Mouse (Mus musculus) ovary, adult 18-20 months (tissue): Measurements from ENCODE around the gene Krtap1-5.
"Not testable (repeated sequence)": the region's sequence is repeated elsewhere in the genome, so short reads cannot be mapped to it uniquely, and the experiment has no call there.

Source experiments
- DNase-seq: peaks from one replicate; pipeline ENCODE4 v3.0.0; 2022; ENCODE audit warnings: low spot score, mixed read lengths

The Krtap1-5 gene

DNA sequence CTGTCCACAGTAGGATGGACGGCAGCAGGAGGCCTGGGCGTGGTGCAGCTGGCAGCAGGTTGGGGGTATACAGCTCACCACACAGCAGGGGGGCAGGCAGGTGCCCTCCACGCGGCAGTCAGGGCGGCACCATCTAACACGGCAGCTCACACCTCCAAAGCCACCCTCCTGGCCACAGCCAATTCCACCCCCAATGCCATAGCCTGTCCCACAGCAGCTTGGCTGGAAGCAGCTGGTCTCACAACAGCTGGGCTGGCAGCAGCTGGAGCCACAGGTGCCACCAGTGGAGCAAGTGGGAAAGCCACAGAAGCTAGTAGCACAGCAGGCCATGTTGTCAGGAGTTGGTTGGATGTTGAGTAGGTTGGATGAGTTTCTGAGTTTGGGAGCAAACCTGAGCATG lies at the start of gene Krtap1-5:
Krtap1-5 (minus strand) TSS at position 381 of the 400 bp plus-strand sequence.
- no peak for DNase-seq

DNA sequence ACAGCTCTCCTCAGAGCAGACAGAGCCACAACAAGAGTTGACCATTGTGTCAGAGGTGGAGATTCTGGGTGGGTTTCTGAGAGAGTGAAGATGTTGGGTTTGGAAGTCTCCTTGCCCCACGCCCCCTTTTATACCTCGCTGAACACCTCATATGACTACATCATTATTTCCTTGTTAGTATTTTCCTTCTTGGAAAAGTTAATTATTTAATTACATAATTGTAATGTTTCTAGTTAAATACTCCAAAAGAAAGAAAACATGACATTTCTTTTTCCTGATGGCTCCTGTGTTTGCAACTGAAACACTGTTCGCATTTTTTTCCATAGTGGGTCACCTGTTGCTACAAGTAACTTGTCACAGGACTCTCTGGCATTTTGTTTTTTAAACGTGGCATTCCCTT lies 47.3 kb upstream of the Krtap1-5 start, which contains the start of gene Krtap4-1:
Krtap4-1 (minus strand) TSS at position 101 of the 400 bp plus-strand sequence.
- DNase-seq: no peak

DNA sequence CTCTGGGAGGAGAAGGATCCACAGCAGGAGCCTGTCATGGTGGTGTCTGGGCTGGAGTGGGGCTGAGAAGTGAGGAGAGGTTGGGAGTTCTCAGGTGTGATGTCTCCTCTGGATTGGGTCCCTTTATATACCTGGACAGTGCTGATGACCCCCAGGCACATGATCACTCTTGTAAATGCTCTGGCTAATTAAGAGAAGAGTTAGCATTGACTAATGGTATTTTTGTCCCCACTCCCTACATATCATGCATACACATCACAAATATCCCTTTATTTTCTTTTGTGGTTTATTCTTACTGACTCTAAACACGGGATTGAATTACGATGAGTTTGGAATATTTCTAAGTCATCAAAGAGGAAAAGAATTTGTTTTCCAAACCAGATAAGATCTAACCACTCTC lies 39.5 kb upstream of the Krtap1-5 start, which contains the start of gene Gm11562:
Gm11562 (minus strand) TSS at position 101 of the 400 bp plus-strand sequence.
- no peak for DNase-seq

DNA sequence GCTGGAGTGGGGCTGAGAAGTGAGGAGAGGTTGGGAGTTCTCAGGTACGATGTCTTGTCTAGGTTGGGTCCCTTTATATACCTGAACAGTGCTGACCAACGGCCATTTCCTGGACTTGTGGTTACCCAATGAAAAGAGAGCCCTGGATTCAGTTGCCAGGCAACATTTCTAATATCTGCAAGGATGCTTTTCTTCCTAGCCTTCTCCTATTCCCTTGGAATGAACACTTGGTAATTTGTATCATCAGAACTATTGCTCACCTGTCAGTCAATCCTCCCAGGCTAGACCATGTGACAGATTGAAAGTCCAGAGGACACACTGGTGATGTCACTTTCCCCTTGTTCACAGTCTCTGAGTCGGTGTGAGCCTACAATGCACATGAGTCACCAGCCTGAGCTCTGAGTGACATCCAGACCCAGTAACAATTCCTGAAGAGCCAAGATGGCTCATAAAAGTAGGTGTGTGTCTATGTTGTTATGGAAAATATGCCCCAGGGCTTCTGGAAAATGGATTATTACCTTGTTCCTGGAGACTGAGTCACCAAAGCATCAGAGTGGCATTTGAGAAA lies 34.1 kb upstream of the Krtap1-5 start, which contains the start of gene Krtap2-4:
Krtap2-4 (minus strand) TSS at position 51 of the 568 bp plus-strand sequence.
- DNase-seq: no peak

DNA sequence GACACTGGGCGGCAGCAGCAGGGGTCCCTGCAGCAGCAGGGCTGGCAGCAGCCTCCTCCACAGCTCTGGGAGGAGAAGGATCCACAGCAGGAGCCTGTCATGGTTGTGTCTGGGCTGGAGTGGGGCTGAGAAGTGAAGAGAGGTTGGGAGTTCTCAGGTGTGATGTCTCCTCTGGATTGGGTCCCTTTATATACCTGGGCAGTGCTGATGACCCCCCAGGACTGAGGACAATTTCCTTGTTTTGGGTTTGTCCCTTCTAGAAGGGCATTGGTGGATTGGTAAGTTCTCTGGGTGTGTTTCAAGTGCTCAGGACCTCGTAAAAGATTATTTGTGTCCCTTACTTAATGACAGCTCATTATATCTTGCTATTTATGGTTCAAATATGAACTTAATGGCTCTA lies 29.3 kb upstream of the Krtap1-5 start, which contains the start of gene Gm11937:
Gm11937 (minus strand) TSS at position 101 of the 400 bp plus-strand sequence.
- DNase-seq: not testable (repeated sequence)

DNA sequence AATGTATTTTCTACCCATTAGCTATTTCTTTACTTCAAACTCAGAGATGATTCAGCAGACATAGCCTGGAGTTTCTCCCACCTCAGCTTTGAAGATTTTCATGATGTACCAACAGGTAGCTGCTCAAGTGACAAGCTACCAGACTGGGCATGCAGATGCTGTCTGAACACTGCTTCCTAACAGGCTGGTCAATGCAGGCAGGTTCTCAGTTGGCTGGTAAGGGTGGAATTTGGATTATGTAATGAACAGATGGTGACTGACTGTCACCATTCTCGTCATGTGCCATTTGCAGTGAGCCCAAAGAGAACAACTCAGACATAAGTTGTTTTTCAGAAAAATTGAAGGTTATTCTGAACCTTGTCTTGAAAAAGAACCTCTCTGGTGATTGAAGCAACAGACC lies 28.3 kb upstream of the Krtap1-5 start:
- DNase-seq: no peak

DNA sequence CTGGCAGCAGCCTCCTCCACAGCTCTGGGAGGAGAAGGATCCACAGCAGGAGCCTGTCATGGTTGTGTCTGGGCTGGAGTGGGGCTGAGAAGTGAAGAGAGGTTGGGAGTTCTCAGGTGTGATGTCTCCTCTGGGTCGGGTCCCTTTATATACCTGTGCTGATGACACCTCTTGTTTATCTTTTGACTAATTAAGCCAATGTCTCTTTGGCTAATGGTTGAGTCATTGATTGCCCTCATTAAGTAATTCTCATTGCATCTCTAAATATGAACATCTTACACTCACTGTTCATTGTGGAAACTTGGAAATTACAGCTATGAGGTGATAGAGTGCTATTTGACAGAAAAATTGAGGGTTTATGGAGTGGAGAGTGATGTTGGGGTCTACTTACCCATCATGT lies 22.4 kb upstream of the Krtap1-5 start, which contains the start of gene Gm11938:
Gm11938 (minus strand) TSS at position 101 of the 400 bp plus-strand sequence.
- not testable (repeated sequence) for DNase-seq

DNA sequence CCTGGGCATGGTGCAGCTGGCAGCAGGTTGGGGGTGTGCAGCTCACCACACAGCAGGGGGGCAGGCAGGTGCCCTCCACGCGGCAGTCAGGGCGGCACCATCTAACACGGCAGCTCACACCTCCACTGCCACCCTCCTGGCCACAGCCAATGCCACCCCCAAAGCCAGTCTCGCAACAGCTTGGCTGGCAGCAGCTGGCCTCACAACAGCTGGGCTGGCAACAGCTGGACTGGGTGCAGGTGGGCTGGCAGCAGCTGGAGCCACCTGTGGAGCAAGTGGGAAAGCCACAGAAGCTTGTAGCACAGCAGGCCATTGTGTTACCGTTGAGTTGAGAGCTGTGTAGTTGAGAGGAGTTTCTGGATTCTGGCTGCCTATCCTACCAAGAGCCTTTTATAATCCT lies 16.9 kb upstream of the Krtap1-5 start, which contains the start of gene Krtap9-3:
Krtap9-3 (minus strand) TSS at position 364 of the 400 bp plus-strand sequence.
- not testable (repeated sequence) for DNase-seq

DNA sequence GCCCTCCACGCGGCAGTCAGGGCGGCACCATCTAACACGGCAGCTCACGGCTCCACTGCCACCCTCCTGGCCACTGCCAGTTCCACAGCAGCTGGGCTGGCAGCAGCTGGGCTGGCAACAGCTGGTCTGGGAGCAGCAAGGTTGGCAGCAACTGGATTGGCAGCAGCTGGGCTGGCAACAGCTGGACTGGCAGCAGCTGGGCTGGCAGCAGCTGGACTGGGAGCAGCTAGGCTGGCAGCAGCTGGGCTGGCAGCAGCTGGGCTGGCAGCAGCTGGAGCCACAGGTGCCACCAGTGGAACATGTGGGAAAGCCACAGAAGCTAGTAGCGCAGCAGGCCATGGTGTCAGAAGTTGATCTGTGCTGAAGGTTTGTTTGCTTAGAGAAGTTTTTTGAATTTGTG lies 10.2 kb upstream of the Krtap1-5 start, which contains the start of gene Krtap1-3:
Krtap1-3 (minus strand) TSS at position 359 of the 400 bp plus-strand sequence.
- no peak for DNase-seq

DNA sequence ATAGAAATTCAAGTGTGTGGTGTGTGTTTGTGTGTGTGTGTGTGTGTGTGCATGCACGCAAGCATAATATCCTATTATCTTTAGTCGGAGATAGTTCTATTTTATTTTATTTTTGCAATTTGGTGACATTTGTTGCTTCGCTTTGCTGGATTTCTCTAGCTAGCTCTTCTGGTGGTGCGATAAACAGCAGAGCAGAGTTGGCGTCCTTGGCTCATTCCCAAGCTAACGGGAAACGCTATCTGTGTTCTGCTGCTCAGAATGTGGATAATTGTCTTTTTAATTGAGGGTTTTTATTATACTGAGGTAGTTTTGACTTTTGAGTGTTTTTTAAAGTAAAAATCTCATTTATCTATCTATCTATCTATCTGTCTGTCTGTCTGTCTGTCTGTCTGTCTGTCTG lies 4.3 kb upstream of the Krtap1-5 start:
- peak; percentile 19 for DNase-seq

DNA sequence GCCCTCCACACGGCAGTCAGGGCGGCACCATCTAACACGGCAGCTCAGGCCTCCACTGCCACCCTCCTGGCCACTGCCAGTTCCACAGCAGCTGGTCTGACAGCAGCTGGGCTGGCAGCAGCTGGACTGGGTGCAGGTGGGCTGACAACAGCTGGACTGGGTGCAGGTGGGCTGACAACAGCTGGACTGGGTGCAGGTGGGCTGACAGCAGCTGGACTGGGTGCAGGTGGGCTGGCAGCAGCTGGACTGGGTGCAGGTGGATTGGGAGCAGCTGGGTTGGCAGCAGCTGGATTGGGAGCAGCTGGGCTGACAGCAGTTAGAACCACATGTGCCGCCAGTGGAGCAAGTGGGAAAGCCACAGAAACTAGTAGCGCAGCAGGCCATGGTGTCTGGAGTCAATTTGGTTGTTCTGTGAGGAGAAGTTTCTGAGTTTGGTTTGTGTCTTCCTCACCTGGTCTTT lies 2.5 kb upstream of the Krtap1-5 start, which contains the start of gene Krtap1-4:
Krtap1-4 (minus strand) TSS at position 410 of the 460 bp plus-strand sequence.
- DNase-seq: no peak

DNA sequence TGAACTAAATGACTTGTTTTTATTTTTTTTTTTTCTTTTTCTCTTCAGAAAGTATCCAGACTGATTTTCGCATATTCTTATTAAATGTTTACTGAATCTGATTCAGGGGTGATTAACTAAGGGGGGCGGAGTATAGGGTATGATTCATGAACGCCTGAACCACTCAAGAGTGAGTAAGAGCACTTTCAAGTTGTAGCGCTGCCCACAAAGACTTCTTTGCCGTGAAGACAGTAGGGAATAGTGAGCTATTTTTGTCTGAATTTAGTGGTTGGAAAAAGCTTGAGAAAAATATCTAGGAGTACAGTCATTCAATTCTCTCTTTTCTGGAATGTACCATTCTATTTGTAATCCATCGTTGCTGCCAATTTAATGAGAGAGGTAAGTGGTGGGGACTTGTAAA lies 748 bp upstream of the Krtap1-5 start:
- DNase-seq: no peak

DNA sequence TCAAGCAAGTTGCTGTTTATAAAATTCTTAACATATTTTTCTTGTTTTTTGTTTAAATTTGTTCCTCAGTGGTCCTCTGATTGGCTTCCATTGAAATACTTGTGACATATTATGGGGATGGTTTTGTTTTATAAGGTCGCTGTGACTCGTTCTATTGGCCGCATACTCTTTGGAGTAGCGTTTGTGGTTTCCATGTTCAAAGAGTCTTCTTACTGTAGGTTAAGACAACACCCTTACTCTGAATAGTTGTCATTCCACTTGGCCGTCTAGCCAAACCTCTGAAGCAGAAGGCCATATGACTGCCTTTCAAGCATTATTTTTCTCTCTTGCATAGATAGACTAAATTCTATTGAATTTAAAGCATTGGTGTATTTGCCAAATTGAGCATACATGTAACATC lies 235 bp upstream of the Krtap1-5 start:
- no peak for DNase-seq

DNA sequence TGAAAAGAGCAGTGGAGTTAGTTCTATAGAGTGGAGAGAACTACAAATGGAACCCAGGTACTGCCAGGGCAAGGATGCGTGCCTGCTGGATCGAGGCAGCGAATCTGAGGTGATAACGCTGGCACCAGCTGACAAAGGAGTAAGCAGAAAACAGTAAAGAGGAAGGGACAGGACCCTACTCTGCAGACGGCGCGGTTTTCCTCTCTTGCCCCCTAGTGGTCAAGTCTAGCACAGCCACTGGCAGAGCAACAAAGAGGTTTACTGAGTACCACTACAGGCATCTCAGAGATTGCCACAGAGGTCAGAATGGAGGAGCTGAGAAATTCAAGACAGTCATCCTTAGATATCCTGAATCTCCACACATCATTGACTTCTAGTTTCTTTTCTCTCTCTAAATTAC lies 6.7 kb downstream of the Krtap1-5 start:
- peak; percentile 42 for DNase-seq

DNA sequence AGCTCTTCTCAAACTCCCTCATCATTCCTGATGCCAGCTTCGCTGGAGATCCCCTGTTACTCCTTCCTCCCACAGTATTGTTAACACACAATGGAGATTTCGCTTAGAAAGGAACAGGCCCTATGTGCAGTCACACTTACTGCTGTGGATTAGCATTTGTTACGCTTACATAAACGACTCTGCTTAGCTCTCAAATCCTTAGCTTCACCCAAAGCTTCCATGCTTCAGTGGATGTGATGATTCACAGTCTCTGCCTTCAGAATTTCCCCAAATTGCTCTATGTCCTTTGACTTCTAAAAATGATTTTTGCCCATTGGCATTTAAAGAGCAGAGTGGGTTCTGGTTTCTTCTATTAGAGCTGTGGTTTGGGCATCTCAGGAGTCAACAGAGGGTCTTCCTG lies 7.7 kb downstream of the Krtap1-5 start:
- no peak for DNase-seq

DNA sequence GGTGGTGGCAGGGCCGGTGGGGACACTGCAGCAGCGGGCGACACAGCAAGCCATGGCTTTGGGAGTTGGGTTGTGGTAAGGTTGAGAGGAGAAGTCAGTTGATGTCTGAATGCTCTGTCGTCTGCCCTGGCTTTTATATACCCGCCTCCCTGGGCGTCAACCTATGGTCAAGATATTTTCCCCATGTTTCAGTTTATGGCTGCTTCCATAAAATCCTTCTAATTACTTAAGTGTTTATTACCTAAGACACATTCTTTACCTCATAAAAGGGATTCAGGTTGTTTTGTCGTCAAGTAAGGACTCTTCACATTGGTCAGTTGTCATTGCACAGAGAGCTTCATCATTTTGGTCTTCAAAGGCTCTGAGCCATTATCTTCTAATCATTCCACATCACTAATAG lies 14.3 kb downstream of the Krtap1-5 start, which contains the start of gene Krtap3-1:
Krtap3-1 (minus strand) TSS at position 101 of the 400 bp plus-strand sequence.
- DNase-seq: no peak

DNA sequence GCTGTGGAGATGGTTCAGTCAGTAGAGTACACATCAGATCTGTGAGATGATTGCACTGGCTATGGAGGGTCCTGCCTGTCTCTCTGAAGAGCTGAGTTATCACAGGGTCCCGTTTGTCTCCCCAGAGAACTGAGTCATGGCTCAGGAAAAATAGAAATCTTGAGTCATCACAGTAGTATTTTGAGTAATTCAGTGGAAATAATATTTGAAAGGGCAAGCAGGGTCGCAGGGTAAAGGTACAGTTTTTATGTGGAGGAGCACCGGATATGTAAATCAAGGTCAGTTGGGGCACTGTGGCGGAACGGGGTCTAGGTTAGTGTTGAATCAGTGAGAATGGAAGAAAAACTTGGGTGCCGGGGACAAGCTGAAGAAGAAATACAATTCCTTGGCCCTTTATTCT lies 18.2 kb downstream of the Krtap1-5 start:
- no peak for DNase-seq

DNA sequence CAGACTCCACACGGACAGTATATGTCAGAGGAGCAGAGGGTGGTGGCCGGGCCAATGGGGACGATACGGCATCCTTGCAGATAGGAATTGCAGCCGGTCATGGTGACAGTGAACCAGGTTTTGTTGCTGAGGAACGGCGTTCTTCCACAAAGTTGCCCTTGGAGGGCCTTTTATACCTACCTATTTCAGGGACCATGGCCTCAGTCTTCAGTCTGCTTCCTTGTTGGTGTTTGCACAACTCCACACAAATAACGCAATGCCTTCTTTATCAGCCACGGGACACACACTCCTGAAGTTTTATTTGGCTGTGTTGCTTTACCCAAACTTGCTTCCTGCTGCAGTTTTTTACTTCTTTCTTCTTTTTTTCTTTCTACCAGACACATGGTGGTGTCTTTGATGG lies 21.4 kb downstream of the Krtap1-5 start, which contains the start of gene Gm11939:
Gm11939 (minus strand) TSS at position 101 of the 400 bp plus-strand sequence.
- DNase-seq: no peak

DNA sequence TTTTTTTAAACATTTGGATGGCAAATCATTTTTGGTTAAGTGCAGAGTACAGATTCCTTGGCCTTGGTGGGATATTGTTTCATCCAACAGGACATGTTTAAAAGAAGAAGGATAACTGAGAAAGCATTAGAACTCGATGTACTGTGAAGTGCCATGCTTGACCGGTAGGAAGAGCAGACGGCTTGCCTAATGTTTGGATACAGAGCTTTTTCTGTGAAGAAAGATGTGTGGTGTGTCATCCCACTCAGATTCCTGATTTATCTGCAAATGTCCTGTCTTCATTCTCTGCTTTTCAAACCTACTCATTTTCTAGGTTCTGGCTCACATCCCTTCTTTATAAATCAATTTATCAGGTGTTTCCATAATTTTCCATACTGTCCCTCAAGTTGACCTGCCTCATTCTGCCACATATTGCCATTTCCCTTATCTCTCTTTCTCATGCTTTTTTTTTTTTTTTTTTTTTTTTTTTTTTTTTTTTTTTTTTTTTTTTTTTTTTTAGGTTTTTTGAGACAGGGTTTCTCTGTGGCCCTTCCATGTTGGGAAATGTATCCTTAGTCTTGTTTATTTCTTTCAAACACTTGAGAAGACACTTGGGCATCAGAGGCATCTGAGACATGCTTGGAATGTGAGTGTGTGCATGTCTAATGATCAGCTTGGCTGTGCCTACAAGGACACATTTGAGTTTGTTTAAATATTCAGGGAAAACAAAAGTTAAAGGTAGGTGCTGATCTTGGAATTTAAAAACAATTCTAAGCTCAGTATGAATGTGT lies 22.7 kb downstream of the Krtap1-5 start:
- DNase-seq: no peak

DNA sequence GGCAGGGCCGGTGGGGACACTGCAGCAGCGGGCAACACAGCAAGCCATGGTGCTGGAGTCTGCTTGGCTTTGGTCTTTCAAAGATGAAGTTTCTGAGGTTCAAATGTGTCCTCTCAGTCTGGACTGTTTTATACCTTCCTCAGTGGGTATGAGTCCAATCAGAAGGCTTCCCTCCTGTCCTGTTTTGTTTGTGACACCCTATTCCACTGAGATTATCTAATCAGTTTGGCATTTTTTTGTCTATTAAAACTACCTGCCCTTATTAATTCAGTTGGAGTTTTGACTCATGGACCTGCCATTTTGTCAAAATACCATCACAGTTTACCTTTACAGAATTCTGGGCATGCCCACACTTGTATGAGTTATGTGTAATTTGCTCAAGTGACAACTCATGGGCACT lies 24.1 kb downstream of the Krtap1-5 start, which contains the start of gene Krtap3-2:
Krtap3-2 (minus strand) TSS at position 101 of the 400 bp plus-strand sequence.
- no peak for DNase-seq

DNA sequence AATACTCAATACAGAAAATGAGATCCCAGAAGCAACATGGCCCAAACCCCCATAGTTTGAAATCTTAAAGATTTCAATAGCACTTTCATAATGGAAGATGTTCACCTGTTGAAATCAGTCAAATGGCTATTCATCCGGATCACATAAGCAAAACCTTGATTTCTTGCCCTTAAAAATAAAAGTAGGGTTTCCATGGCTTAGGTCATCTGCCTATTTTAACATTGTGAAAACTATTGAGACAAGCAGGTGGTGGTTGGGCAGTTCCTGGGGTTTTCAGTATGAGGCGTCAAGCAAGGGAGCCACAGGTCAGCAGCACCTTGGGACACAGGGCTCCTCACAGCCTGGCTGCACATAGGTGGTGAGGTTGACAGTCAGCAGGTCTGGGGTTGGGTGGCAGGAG lies 24.6 kb downstream of the Krtap1-5 start:
- no peak for DNase-seq

DNA sequence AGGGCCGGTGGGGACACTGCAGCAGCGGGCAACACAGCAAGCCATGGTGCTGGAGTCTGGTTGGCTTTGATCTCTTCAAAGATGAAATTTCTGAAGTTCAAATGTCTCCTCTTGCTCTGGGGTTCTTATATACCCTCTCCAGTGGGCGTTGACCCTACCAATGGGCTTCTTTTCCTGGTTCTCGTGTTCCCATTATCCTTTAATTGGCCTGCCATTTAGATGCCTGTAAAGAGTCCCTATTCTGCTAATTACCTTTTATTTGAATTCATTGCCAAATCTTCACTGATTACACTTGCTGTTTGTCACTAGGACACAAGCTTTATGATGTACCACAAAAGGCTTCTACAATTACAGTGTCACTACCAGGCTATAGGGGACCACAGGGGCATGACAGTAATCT lies 30.1 kb downstream of the Krtap1-5 start, which contains the start of gene Krtap3-3:
Krtap3-3 (minus strand) TSS at position 101 of the 400 bp plus-strand sequence.
- no peak for DNase-seq
